Mouse (Mus musculus) 416B (cell line): ENCODE measurements around the gene Rogdi.
A peak's percentile ranks its signal among the peaks of the same experiment; 100 is the strongest.

Experiments used
- DNase-seq: peaks from one replicate; pipeline ENCODE4 v3.0.0; 2011; ENCODE audit warnings: low read depth

The Rogdi gene

DNA sequence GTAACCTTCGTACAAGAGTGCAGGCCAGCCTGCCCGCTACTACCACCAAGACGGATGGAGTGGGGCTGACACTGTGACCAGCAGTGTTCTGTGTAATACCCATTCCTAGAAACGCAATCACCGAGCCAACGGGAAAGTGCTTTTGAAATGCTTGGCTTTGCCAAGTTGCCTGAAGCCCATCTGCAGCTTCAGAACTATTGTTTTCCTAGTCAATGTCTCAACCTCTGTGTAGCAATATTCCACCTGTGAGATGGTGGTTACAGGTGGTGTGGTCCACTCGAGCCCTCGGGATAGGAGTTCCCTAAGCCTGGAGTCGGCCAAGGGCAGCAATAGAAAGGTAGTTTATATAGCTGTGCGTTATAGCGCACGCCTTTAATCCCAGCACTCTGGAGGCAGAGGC, 28.6 kb downstream of the Rogdi start:
- DNase-seq, result no peak

- peak; percentile 68 for DNase-seq
These were observed 33.5 kb downstream of the Rogdi start for GRCm38 (mm10) chr16:4979755-4980380.

- peak; percentile 14 for DNase-seq
These were observed 34.9 kb downstream of the Rogdi start for GRCm38 (mm10) chr16:4978275-4979051.

- DNase-seq, result no peak
These were observed 37.2 kb downstream of the Rogdi start for GRCm38 (mm10) chr16:4976180-4976579.

DNA sequence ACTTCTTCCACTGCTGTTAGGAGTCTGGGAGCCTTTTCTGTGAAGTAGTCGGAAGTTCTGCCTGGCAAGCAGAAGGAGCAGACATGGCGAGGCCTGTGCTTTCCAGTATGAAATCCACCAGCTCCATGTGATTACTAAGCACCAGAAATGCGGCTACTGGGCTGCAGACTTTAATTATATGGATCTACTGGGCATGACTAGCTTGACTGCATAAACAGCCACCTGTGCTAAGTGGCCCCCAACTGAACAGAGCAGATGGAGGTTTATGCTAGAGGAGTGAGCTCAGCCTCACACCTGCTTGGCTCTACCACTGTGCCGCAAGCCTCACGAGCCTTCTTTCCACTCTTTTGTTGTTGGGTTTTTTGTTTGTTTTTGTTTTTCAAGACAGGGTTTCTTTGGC, 38.8 kb downstream of the Rogdi start:
- no peak for DNase-seq

DNA sequence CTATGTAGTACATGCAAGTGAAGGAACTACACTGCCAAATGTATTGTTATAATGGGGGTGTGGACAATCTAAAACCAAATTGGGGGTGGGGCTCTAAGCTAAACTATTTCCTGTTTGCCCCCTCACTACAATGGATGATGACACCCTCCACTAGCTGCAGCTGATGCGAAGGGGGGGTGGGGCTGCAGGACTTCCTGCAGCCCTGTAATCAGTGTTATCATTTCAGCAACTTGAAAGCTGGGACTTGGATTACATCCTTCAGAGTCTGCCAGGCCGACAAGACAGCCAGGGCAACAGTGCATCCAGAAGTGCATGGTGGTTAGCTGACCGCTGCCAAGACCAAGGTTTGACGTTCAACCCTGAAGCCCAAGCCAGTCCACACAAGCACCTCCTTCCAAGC, 41.7 kb downstream of the Rogdi start:
- peak; percentile 34 for DNase-seq

- peak; percentile 83 for DNase-seq
These were observed 44.1 kb downstream of the Rogdi start for GRCm38 (mm10) chr16:4969055-4969843.

DNA sequence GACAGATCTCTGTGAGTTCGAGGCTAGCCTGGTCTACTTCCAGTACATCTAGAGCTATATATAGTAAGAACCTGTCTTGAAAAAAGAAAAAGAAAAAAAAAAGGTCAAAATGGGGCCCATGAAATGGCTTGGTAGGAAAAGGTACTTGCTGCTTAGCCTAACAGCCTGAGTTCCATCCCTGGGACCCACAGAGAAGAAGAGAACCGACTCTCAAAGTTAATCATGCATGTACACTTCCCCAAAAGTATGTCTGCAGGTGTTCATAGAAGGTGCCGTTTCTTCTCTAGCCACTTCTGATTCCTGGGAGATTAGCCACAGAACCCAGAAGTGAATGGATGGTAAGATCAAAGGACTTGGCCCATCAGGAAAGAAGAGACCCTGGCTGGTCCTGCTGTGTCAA, 44.9 kb downstream of the Rogdi start:
- no peak for DNase-seq

DNA sequence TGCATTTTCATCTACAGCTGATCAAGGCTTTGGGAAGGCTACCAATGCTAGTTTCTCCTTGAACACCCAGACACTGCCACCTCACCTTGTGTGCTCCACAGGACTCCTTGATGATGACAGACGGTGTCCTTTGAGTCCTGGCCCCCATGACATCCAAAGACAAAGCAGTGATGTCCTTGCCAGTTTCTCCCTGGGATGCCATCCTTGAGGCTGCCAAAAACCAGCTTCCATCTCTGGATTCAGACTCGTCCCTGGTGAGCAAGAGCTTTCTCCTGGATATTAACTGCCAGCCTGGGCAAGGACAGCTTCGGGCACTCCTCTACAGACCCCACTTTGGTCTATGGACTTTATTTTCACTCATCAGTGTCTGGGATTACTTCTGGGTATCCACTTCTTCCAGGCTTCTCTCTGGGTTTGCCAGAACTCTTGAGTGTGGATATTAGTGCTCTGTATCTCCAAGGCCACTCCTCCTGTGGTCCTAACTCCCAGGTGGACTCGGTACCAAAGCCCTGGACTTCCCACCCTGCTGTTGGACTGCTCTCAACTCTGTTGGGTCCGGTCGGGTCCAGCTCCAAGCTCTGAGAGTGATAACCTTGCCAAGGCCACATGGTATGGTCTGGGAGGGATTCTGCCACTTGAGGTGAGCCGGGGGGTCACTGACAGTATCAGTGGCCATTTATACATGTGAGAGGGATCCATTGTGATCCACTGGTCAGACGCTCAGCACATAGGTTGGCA, 47.8 kb downstream of the Rogdi start:
- DNase-seq, result no peak

- peak; percentile 74 for DNase-seq
These were observed 48.5 kb downstream of the Rogdi start for GRCm38 (mm10) chr16:4964731-4965391.

DNA sequence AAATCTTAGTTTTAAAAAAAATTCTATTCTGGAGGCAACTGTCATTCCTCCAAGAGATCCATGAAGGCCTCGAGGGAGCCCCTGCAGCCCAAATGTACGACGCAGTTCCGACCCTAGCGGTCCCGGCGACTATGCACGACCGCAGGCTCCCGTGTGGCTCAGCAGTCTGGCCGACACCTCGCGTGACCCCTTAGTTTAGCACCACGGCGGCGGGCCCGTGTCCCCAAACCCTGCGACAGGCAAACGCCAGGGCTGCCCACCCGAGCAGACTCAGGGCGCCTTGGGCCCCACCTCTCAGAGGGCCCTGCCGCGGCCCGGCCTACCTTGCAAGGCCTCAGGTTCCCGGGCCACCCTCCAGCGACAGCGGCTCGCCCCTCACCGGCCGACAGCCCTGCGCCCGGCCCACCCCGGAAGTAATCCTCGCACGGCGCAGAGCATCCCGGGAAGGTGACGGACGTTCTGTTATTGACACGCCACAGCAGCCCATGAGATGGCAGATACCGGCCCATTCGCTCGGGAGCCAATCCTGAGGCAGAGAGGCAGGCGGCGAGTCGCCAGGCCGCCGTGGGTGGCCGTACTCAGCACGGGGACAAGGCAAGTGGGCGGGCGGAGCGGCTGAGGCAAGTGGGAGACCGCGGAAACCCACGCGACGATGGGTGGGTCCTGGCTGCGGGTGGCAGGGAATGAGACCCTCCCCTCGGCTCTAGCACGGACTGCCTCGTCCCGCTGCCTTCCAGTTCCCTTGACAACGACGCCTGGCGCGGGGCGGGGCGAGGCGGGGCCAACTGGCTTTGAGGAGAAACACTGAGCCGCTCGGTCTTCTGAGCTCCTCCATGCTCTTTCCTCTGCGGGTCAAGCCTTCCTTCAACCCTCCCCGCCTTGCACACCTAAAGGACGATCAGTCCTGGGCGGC, 49.3 kb downstream of the Rogdi start, which contains the start of gene Anks3:
Anks3 (minus strand) TSS at position 409 of the 913 bp plus-strand sequence.
- DNase-seq, result peak; percentile 93

GRCm38 (mm10) chr16:4963346-4963745, 50.0 kb downstream of the Rogdi start:
- DNase-seq, result peak; percentile 22

DNA sequence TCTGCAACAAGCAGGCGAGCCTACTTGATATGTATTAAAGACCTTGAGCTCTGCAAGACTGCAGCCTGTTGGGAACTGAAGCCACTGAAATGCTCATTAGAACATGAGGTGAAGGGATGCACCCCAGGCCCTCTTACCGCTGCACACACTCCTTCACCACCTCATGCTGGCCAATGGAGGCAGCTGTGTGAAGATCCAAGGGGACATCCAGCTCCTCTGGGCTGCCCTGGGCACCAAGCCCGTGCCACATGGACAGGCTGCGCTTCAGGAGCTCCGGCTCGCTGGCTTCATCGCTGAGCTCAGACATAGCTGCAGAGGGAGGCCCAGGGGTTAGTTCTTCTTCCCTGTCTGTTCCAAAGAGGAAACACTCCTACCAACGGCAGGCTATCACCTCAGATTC, 53.1 kb downstream of the Rogdi start:
- no peak for DNase-seq
